Mouse (Mus musculus) left cerebral cortex, adult 18-20 months (tissue): ENCODE measurements around the gene Oas2. TPM values are rescaled to one million over a fixed set of nuclear protein-coding genes. Genes with fewer than 3 reads are reported as not detected.

Experiments used
- DNase-seq, 2 experiments: peaks; one replicate each; pipeline ENCODE4 v3.0.0; 2021 to 2022; ENCODE audit warnings: low spot score in 2 of 2, mixed read lengths in 1 of 2
- total RNA-seq, 2 experiments: library from RNA; stranded (reverse); gene quantifications; 2 replicates each; pipeline ENCODE4 v1.2.3; 2021

Gene Oas2
- total RNA-seq, 2 experiments from 2014 or later = 0.26 TPM; not detected in 1

- no peak for DNase-seq
Measured at GRCm38 (mm10) chr5:120696865-120697264, 52.8 kb downstream of the Oas2 start.

- no peak for DNase-seq
Measured at GRCm38 (mm10) chr5:120696057-120696743, 53.5 kb downstream of the Oas2 start.

GRCm38 (mm10) chr5:120694695-120695074 is 55.0 kb downstream of the Oas2 start:
- DNase-seq = peak; percentile 25 to 56

GRCm38 (mm10) chr5:120693931-120694694 is 55.5 kb downstream of the Oas2 start:
- no peak for DNase-seq

- DNase-seq = no peak
Measured at GRCm38 (mm10) chr5:120692034-120692433, 57.6 kb downstream of the Oas2 start.

GRCm38 (mm10) chr5:120690417-120690816 is 59.2 kb downstream of the Oas2 start:
- no peak for DNase-seq

- DNase-seq = no peak
Measured at GRCm38 (mm10) chr5:120688434-120688833, 61.2 kb downstream of the Oas2 start.

- DNase-seq = no peak
Measured at GRCm38 (mm10) chr5:120687897-120688296, 61.8 kb downstream of the Oas2 start.

- no peak for DNase-seq
Measured at GRCm38 (mm10) chr5:120687484-120687851, 62.2 kb downstream of the Oas2 start.

GRCm38 (mm10) chr5:120686749-120687483 is 62.7 kb downstream of the Oas2 start:
- no peak for DNase-seq

GRCm38 (mm10) chr5:120685678-120686077 is 64.0 kb downstream of the Oas2 start:
- DNase-seq = no peak

- no peak for DNase-seq
Measured at GRCm38 (mm10) chr5:120682982-120683771, 66.5 kb downstream of the Oas2 start.

GRCm38 (mm10) chr5:120680918-120681317 is 68.7 kb downstream of the Oas2 start:
- no peak for DNase-seq

Other genes starting within 250 kb of the Oas2 start
- 10 to 100 TPM; 54.5 to 57.2 TPM for gene Plbd2, start 246.2 kb downstream of the Oas2 start, total RNA-seq
- gene Slc8b1, start 238.7 kb downstream of the Oas2 start, total RNA-seq = 1 to 10 TPM; 5.8 to 8.1 TPM
- gene Tpcn1, start 161.2 kb downstream of the Oas2 start, total RNA-seq = 10 to 100 TPM; 34.9 to 35.8 TPM
- 1 to 10 TPM in 1 of 2 experiments, under 1 TPM in 1; 0.70 to 1.3 TPM for gene Iqcd, start 160.8 kb downstream of the Oas2 start, total RNA-seq
- 10 to 100 TPM; 28.7 to 31.0 TPM for gene Rita1, start 137.3 kb downstream of the Oas2 start, total RNA-seq
- 10 to 100 TPM; 34.0 to 41.6 TPM for gene Ddx54, start 137.1 kb downstream of the Oas2 start, total RNA-seq
- gene Cfap73, start 115.6 kb downstream of the Oas2 start, total RNA-seq = not detected
- 10 to 100 TPM; 70.5 to 83.0 TPM for gene Rasal1, start 101.0 kb downstream of the Oas2 start, total RNA-seq
- gene Dtx1, start 37.9 kb downstream of the Oas2 start, total RNA-seq = 10 to 100 TPM; 73.1 to 78.8 TPM
- not detected for gene Oas3, start 27.8 kb upstream of the Oas2 start, total RNA-seq
- gene Oas1e, start 45.7 kb upstream of the Oas2 start, total RNA-seq = not detected
- under 1 TPM; 0.56 to 0.80 TPM for gene Oas1c, start 62.7 kb upstream of the Oas2 start, total RNA-seq
- not detected for gene Oas1f, start 97.5 kb upstream of the Oas2 start, total RNA-seq
- gene Oas1h, start 111.6 kb upstream of the Oas2 start, total RNA-seq = not detected
- not detected for gene Oas1g, start 137.8 kb upstream of the Oas2 start, total RNA-seq
- gene Oas1a, start 157.7 kb upstream of the Oas2 start, total RNA-seq = under 1 TPM; 0.19 to 0.23 TPM
- gene Oas1d, start 164.7 kb upstream of the Oas2 start, total RNA-seq = not detected